Mouse (Mus musculus): ENCODE measurements around the gene Sh3bp5.

DNA sequence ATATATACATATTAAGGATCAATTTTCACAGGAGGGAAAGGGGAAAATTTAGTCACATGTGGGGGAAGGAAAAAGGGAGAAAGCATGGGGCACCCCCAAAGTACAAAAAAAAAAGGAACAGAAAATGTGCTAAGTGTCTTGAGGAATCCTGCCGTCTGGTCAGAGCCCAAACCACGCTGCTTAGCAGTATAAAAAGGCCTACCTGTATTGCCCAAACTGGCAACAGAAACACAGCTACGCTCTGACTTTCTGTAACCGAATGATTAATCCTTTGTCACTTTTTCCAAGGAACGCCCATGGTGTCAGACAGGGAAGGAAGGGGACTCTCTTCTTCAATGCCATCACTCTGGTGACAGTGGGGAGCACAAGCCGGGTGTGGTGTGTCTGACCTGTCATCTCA, 30.2 kb downstream of the Sh3bp5 start:
- TF ChIP-seq CTCF (IDR thresholded peaks at IDR 0.05; ENCODE audit: borderline replicate concordance, control insufficient read depth, extremely low read depth, insufficient read depth, low read length, poor library complexity): no peak
- TF ChIP-seq POLR2A (IDR thresholded peaks at IDR 0.05; ENCODE audit: control insufficient read depth, extremely low read depth, insufficient read depth, low read length, poor library complexity): no peak

Measured in thymus, adult 2 months (tissue).